Mouse (Mus musculus): Measurements from ENCODE around the gene Pknox2. TPM values are rescaled to one million over a fixed set of nuclear protein-coding genes. Genes with fewer than 3 reads are reported as not detected.

Pknox2 gene
- total RNA-seq, 2 experiments from 2014 or later, result 29.3 to 41.2 TPM

GRCm38 (mm10) chr9:37053601-37054512, 93.3 kb downstream of the Pknox2 start:
- DNase-seq (ENCODE audit: extremely low spot score in 1 of 2, low spot score in 1 of 2), result no peak

GRCm38 (mm10) chr9:37053041-37053440, 94.2 kb downstream of the Pknox2 start:
- DNase-seq (ENCODE audit: extremely low spot score in 1 of 2, low spot score in 1 of 2), result no peak

GRCm38 (mm10) chr9:37051669-37052068, 95.5 kb downstream of the Pknox2 start:
- DNase-seq (ENCODE audit: extremely low spot score in 1 of 2, low spot score in 1 of 2), result no peak

GRCm38 (mm10) chr9:37047490-37047889, 99.7 kb downstream of the Pknox2 start:
- DNase-seq (ENCODE audit: extremely low spot score in 1 of 2, low spot score in 1 of 2), result no peak

- no peak for DNase-seq (ENCODE audit: extremely low spot score in 1 of 2, low spot score in 1 of 2)
Observed at GRCm38 (mm10) chr9:37045875-37046274, 101.3 kb downstream of the Pknox2 start.

- DNase-seq (ENCODE audit: extremely low spot score in 1 of 2, low spot score in 1 of 2), result no peak
Observed at GRCm38 (mm10) chr9:37044165-37044564, 103.0 kb downstream of the Pknox2 start.

GRCm38 (mm10) chr9:37038859-37039258, 108.3 kb downstream of the Pknox2 start:
- no peak for DNase-seq (ENCODE audit: extremely low spot score in 1 of 2, low spot score in 1 of 2)

- DNase-seq (ENCODE audit: extremely low spot score in 1 of 2, low spot score in 1 of 2), result no peak
Observed at GRCm38 (mm10) chr9:37038445-37038844, 108.8 kb downstream of the Pknox2 start.

GRCm38 (mm10) chr9:37037405-37037804, 109.8 kb downstream of the Pknox2 start:
- DNase-seq (ENCODE audit: extremely low spot score in 1 of 2, low spot score in 1 of 2), result no peak

- DNase-seq (ENCODE audit: extremely low spot score in 1 of 2, low spot score in 1 of 2), result no peak
Observed at GRCm38 (mm10) chr9:37035248-37035647, 112.0 kb downstream of the Pknox2 start.

- DNase-seq (ENCODE audit: extremely low spot score in 1 of 2, low spot score in 1 of 2), result no peak
Observed at GRCm38 (mm10) chr9:37034316-37034715, 112.9 kb downstream of the Pknox2 start.

- DNase-seq (ENCODE audit: extremely low spot score in 1 of 2, low spot score in 1 of 2), result no peak
Observed at GRCm38 (mm10) chr9:37030347-37031213, 116.6 kb downstream of the Pknox2 start.

GRCm38 (mm10) chr9:37029811-37030346, 117.3 kb downstream of the Pknox2 start:
- no peak for DNase-seq (ENCODE audit: extremely low spot score in 1 of 2, low spot score in 1 of 2)

- DNase-seq (ENCODE audit: extremely low spot score in 1 of 2, low spot score in 1 of 2), result no peak
Observed at GRCm38 (mm10) chr9:37027825-37028575, 119.2 kb downstream of the Pknox2 start.

GRCm38 (mm10) chr9:37025913-37026312, 121.3 kb downstream of the Pknox2 start:
- no peak for DNase-seq (ENCODE audit: extremely low spot score in 1 of 2, low spot score in 1 of 2)

GRCm38 (mm10) chr9:37021586-37022230, 125.5 kb downstream of the Pknox2 start:
- DNase-seq (ENCODE audit: extremely low spot score in 1 of 2, low spot score in 1 of 2), result no peak

GRCm38 (mm10) chr9:37018154-37018553, 129.1 kb downstream of the Pknox2 start:
- peak in 1 of 2 experiments; percentile 46 for DNase-seq (ENCODE audit: extremely low spot score in 1 of 2, low spot score in 1 of 2)

- no peak for DNase-seq (ENCODE audit: extremely low spot score in 1 of 2, low spot score in 1 of 2)
Observed at GRCm38 (mm10) chr9:37017169-37017568, 130.0 kb downstream of the Pknox2 start.

- DNase-seq (ENCODE audit: extremely low spot score in 1 of 2, low spot score in 1 of 2), result no peak
Observed at GRCm38 (mm10) chr9:37016165-37016564, 131.0 kb downstream of the Pknox2 start.

GRCm38 (mm10) chr9:37013565-37013964, 133.6 kb downstream of the Pknox2 start:
- DNase-seq (ENCODE audit: extremely low spot score in 1 of 2, low spot score in 1 of 2), result no peak

Measured in layer of hippocampus, postnatal 25 days (tissue).